Comparison of ENCODE assay signal across 17 mouse cellular contexts in the genomic region with DNA sequence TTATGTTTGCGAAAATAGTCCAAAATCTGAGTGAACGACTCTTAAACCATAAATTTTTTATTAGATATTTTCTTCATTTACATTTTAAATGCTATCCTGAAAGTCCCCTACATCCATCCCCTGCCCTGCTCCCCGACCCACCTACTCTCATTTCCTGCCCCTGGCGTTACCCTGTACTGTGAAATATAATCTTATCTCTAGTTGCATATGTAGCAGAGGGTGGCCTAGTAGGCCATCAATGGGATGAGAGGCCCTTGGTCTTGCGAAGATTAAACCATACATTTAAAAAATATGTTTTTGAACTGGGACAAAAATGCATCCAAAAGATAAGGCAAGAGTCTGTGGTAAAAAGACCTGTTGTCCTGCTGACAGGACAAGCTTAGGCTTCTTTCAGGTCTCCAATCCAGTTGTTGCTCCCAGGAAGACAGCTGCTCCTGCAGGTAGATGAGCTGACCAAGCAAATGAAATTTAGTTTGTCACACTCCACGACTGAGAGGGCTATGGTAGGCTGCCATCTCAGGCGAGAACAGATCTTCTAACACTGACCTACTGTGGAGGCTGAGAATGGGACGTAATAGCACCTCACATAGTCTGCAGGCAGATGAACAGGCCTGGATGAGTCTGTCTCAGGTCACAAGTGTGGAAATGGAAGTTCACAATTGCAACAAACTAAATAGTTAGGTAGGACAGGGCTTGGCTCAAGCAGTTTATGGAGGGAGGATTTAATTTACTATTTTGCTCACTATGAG. TPM values are rescaled to one million over a fixed set of nuclear protein-coding genes. Genes with fewer than 3 reads are reported as not detected.
"Had no signal": no experiment of that assay in that cellular context is flagged by ENCODE, and none has a peak within 500 bp of the region (broad histone marks: within the 10 kb centered on the region; RNA-seq: fewer than 3 reads in every experiment).

No protein-coding gene starts in this region.

RNA-seq across cellular contexts. Expression of a gene that starts 10.8 kb away (rescaled TPM):
- total RNA-seq: megakaryocyte, adult 5-6 weeks had no signal
- polyA plus RNA-seq: liver, postnatal 0 days; lung, adult 2 months; lung, embryonic 15.5 days; lung, postnatal 0 days; macrophage; midbrain, embryonic 11.5 days; midbrain, embryonic 13.5 days; midbrain, embryonic 16.5 days; myocyte; neural tube, embryonic 11.5 days; neural tube, embryonic 13.5 days; neural tube, embryonic 15.5 days; small intestine, adult 2 months; stomach, embryonic 14.5 days; stomach, embryonic 16.5 days; thymus, postnatal 0 days had no signal
